Mouse (Mus musculus) ES-E14 (cell line): ENCODE results near the gene Foxe1. TPM values are rescaled to one million over a fixed set of nuclear protein-coding genes. Genes with fewer than 3 reads are reported as not detected.

Experiments
- DNase-seq: peaks from one replicate; pipeline ENCODE4 v3.0.0-alpha.2; 2013; ENCODE audit warnings: low read depth, low spot score
- H3K27ac ChIP-seq: 2 replicates; pipeline ENCODE4 v1.5.1; 2012; ENCODE audit warnings: low read depth, mild to moderate bottlenecking, low read length, moderate library complexity, mixed read lengths; ENCODE audit not compliant: poor library complexity, insufficient read depth, severe bottlenecking
- H3K36me3 ChIP-seq: 2 replicates; pipeline ENCODE4 v1.6.1; 2012; ENCODE audit warnings: mild to moderate bottlenecking, low read length, moderate library complexity, mixed read lengths; ENCODE audit not compliant: control insufficient read depth, poor library complexity, insufficient read depth, severe bottlenecking
- H3K4me1 ChIP-seq, 2 experiments: fragments of 150-350 bp in 1 of 2; sonication (generic) in 1 of 2; 2 replicates each; pipeline ENCODE4 v1.6.1; 2012; ENCODE audit warnings: low read length in 2 of 2, mild to moderate bottlenecking in 1 of 2, mixed read lengths in 1 of 2; ENCODE audit not compliant: control insufficient read depth in 2 of 2, insufficient read depth in 2 of 2, poor library complexity in 1 of 2
- H3K4me3 ChIP-seq, 2 experiments: fragments of 150-350 bp in 1 of 2; sonication (generic) in 1 of 2; 2 replicates each; pipeline ENCODE4 v1.5.1; 2012; ENCODE audit warnings: low read length in 2 of 2, low read depth in 1 of 2, mild to moderate bottlenecking in 1 of 2, mixed read lengths in 1 of 2; ENCODE audit not compliant: insufficient read depth in 1 of 2, poor library complexity in 1 of 2, severe bottlenecking in 1 of 2
- H3K9ac ChIP-seq: 2 replicates; pipeline ENCODE4 v1.6.1; 2012; ENCODE audit warnings: low read depth, mild to moderate bottlenecking, low read length, mixed read lengths; ENCODE audit not compliant: poor library complexity, insufficient read depth, severe bottlenecking
- H3K9me3 ChIP-seq: fragments of 150-350 bp; sonication (generic); 2 replicates; pipeline ENCODE4 v1.6.1; 2012; ENCODE audit warnings: low read depth, mild to moderate bottlenecking, low read length; ENCODE audit not compliant: control insufficient read depth, insufficient read depth
- CHD2 ChIP-seq: IDR thresholded peaks from 2 replicates; pipeline ENCODE4 v1.6.1; 2014; ENCODE audit warnings: mild to moderate bottlenecking, low read depth, low read length, inconsistent platforms
- HCFC1 ChIP-seq: IDR thresholded peaks from 2 replicates; pipeline ENCODE4 v1.6.1; 2012; ENCODE audit warnings: low read length, inconsistent platforms, borderline replicate concordance; ENCODE audit not compliant: insufficient read depth
- MAFK ChIP-seq: IDR thresholded peaks from 2 replicates; pipeline ENCODE4 v1.6.1; 2014; ENCODE audit warnings: mild to moderate bottlenecking, low read depth, low read length, inconsistent platforms; ENCODE audit not compliant: insufficient read depth
- ZC3H11A ChIP-seq: IDR thresholded peaks from 2 replicates; pipeline ENCODE4 v1.6.1; 2012; ENCODE audit warnings: low read depth, mild to moderate bottlenecking, inconsistent platforms, low read length, borderline replicate concordance
- ZNF384 ChIP-seq: IDR thresholded peaks from 2 replicates; pipeline ENCODE4 v1.6.1; 2012; ENCODE audit warnings: low read depth, low read length, inconsistent platforms
- in situ Hi-C, 2 experiments: fragments of 600-800 bp; cut with MboI; formaldehyde crosslinking; loops; one replicate each; pipeline ENCODE4 v1.15.1; 2025; ENCODE audit warnings: low sequenced_read_pairs in 2 of 2, inconsistent platforms in 1 of 2; ENCODE audit not compliant: unreplicated experiment in 2 of 2
- total RNA-seq: library from RNA; depleted of rRNA; stranded (reverse); fragments of 300-350 nt; gene quantifications from 2 replicates; pipeline ENCODE4 v1.2.3, GENCODE M21; 2012

Foxe1 gene
- total RNA-seq, 1 experiment: 0.22 TPM

GRCm38 (mm10) chr4:46322715-46323114, 20.7 kb upstream of the Foxe1 start:
- DNase-seq: no peak
- Histone ChIP-seq H3K36me3 (no peaks in the 10 kb centered on the region), H3K4me3 (no peak overlapping the region), H3K4me1 (peaks cover 0 to 2% of the 10 kb centered on the region in 2 experiments; a peak in 1 of 4 replicates), H3K27ac (no peak overlapping the region), H3K9me3 (no peaks in the 10 kb centered on the region), H3K9ac (no peak overlapping the region)
- TF ChIP-seq ZNF384 (no peak), ZC3H11A (no peak), MAFK (no peak)
- in situ Hi-C loops: no loop called here

GRCm38 (mm10) chr4:46328906-46329305, 14.5 kb upstream of the Foxe1 start:
- in situ Hi-C loops: loop anchor here in 1 of 2 experiments (25.0 kb wide), 1 partner anchor 1708 kb away; the partner anchor contains the start of gene Nr4a3
- DNase-seq: no peak
- no peak for TF ChIP-seq MAFK
- TF ChIP-seq ZC3H11A: no peak
- TF ChIP-seq HCFC1: no peak
- TF ChIP-seq ZNF384: no peak
- TF ChIP-seq CHD2: no peak

DNA sequence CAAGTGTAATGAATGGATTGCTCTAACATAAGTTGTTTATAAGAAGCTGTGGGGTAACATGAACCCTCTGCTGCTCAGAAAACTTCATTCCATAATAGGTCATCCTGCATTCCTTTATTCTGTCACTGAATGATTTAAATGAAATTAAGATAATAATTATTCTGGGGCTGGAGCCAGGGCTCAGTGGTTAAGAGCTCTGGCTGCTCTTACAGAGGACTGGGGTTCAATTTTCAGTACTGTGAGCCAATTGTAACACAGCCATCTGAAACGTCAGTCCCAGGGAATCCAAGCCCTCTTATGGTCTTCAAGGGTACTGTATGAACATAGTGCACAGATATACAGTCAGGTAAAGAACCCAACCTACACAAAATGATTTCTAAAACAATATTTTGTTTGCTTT, 7.6 kb upstream of the Foxe1 start:
- in situ Hi-C loops: loop anchor here in 1 of 2 experiments (25.0 kb wide), 1 partner anchor 1701 kb away; the partner anchor contains the start of gene Nr4a3
- H3K4me1 ChIP-seq: no peaks in the 10 kb centered on the region
- TF ChIP-seq HCFC1 (no peak), CHD2 (no peak), ZNF384 (no peak), ZC3H11A (no peak), MAFK (no peak)
- H3K4me3 ChIP-seq: no peak overlapping the region
- H3K27ac ChIP-seq: no peak overlapping the region
- DNase-seq: no peak
- no peak overlapping the region for H3K9ac ChIP-seq
- H3K36me3 ChIP-seq: no peaks in the 10 kb centered on the region
- no peaks in the 10 kb centered on the region for H3K9me3 ChIP-seq

More at GRCm38 (mm10) chr4:46328906-46329305, 14.5 kb upstream of the Foxe1 start:
- no peak overlapping the region for H3K9ac ChIP-seq
- no peaks in the 10 kb centered on the region for H3K9me3 ChIP-seq
- H3K4me1 ChIP-seq: peaks cover 0 to 2% of the 10 kb centered on the region in 2 experiments; a peak in 1 of 4 replicates
- no peak overlapping the region for H3K4me3 ChIP-seq
- no peaks in the 10 kb centered on the region for H3K36me3 ChIP-seq
- H3K27ac ChIP-seq: no peak overlapping the region

DNA sequence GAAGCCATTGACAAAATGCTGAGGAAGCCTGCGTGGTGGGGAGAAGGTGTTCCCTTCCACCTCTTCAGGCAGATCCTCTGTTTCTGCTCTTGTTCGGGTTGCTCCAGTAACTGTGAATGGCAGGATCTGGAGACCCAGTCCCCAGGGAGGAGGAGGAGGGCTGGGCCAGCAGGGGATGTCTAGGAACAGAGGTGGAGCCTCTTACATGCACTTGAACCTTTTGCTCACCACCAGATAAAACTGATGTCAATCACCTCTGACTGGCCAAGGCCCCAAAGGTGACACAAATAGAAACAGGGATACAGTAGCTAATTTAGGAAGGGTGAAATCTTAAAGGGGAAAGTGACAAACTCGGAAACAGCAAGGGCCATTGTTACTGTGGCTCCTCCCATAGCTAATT, 5.4 kb upstream of the Foxe1 start:
- Histone ChIP-seq H3K9me3 (no peaks in the 10 kb centered on the region), H3K9ac (no peak overlapping the region), H3K27ac (no peak overlapping the region), H3K4me3 (no peak overlapping the region), H3K4me1 (peaks cover 0 to 3% of the 10 kb centered on the region in 2 experiments; a peak in 1 of 4 replicates), H3K36me3 (no peaks in the 10 kb centered on the region)
- in situ Hi-C loops: loop anchor here in 1 of 2 experiments (25.0 kb wide), 1 partner anchor 1699 kb away; the partner anchor contains the start of gene Nr4a3
- no peak for TF ChIP-seq ZC3H11A
- no peak for TF ChIP-seq HCFC1
- TF ChIP-seq ZNF384: no peak
- TF ChIP-seq MAFK: no peak
- no peak for TF ChIP-seq CHD2
- DNase-seq: no peak
